Comparison of ENCODE assay signal across 23 mouse cellular contexts in the genomic region with DNA sequence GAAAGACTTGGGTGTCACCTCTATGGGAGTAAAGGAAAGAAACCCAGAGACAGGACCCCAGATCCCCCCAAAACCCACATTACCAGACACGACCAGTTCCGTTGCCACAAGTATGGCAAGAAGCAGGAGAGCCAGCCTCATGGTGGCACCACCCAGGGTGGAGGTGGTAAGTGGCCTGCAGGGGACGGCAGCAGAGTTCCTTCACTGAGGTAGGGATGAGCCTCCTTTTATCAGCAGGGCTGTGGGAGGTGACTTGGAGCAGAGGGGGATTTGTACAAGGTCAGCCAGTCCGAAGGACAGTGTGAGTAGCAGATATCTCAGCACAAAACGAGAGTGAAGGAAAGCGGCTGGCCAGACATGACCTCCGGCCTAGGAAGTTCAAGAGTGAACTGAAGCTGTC. TPM values are rescaled to one million over a fixed set of nuclear protein-coding genes. Genes with fewer than 3 reads are reported as not detected.
"Had no signal": no experiment of that assay in that cellular context is flagged by ENCODE, and none has a peak within 500 bp of the region (broad histone marks: within the 10 kb centered on the region; RNA-seq: fewer than 3 reads in every experiment).

A gene (minus strand): TSS at position 206 of the 400 bp plus-strand sequence.

- H3K4me3 ChIP-seq: intestine, embryonic 15.5 days; limb, embryonic 13.5 days; midbrain, embryonic 13.5 days had no signal

- H3K9me3 ChIP-seq: intestine, embryonic 15.5 days; limb, embryonic 13.5 days; midbrain, embryonic 13.5 days had no signal

- H3K4me1 ChIP-seq: intestine, embryonic 15.5 days; limb, embryonic 13.5 days; midbrain, embryonic 13.5 days had no signal

- H3K9ac ChIP-seq: intestine, embryonic 15.5 days; limb, embryonic 13.5 days; liver, embryonic 14.5 days; midbrain, embryonic 13.5 days had no signal

- H3K27ac ChIP-seq: intestine, embryonic 15.5 days; limb, embryonic 13.5 days; liver, embryonic 14.5 days; midbrain, embryonic 13.5 days had no signal

- ATAC-seq: intestine, embryonic 15.5 days; midbrain, embryonic 13.5 days had no signal

- H3K27me3 ChIP-seq: intestine, embryonic 15.5 days; limb, embryonic 13.5 days; midbrain, embryonic 13.5 days had no signal

- DNase-seq: kidney, postnatal 4 days; left cerebral cortex, postnatal 4 days; lung, adult 18-20 months; lung, postnatal 36 days; right cerebral cortex, postnatal 14 days; thymus, adult 2 months; thymus, postnatal 25 days had no signal

- H3K36me3 ChIP-seq: intestine, embryonic 15.5 days; limb, embryonic 13.5 days; midbrain, embryonic 13.5 days had no signal

- H3K4me2 ChIP-seq: intestine, embryonic 15.5 days; limb, embryonic 13.5 days; midbrain, embryonic 13.5 days had no signal

RNA-seq across cellular contexts. Expression of the gene that starts here (rescaled TPM):
- total RNA-seq: layer of hippocampus, adult 8-10 months; layer of hippocampus, postnatal 14 days; left cerebral cortex, adult 18-20 months; left cerebral cortex, postnatal 10 days; left cerebral cortex, postnatal 4 days; liver, adult 2 months; megakaryocyte progenitor cell, adult 5-6 weeks; midbrain, postnatal 0 days had no signal
- polyA plus RNA-seq: intestine, embryonic 15.5 days; kidney, embryonic 14.5 days; limb, embryonic 13.5 days; liver, adult 2 months; liver, embryonic 14.5 days; lung, embryonic 16.5 days; midbrain, embryonic 13.5 days; midbrain, postnatal 0 days; neural tube, embryonic 14.5 days; stomach, embryonic 16.5 days; urinary bladder, adult 2 months had no signal
